Mouse (Mus musculus) left cerebral cortex, adult 18-20 months (tissue): Measurements from ENCODE around the gene Clec2i. TPM values are rescaled to one million over a fixed set of nuclear protein-coding genes. Genes with fewer than 3 reads are reported as not detected.
"Not testable (repeated sequence)": the region's sequence is repeated elsewhere in the genome, so short reads cannot be mapped to it uniquely, and the experiment has no call there.

Experiments
- DNase-seq, 2 experiments: peaks; one replicate each; pipeline ENCODE4 v3.0.0; 2021 to 2022; ENCODE audit warnings: low spot score in 2 of 2, mixed read lengths in 1 of 2
- total RNA-seq, 2 experiments: library from RNA; stranded (reverse); gene quantifications; 2 replicates each; pipeline ENCODE4 v1.2.3; 2021

The Clec2i gene
- total RNA-seq, 2 experiments from 2014 or later = not detected

DNA sequence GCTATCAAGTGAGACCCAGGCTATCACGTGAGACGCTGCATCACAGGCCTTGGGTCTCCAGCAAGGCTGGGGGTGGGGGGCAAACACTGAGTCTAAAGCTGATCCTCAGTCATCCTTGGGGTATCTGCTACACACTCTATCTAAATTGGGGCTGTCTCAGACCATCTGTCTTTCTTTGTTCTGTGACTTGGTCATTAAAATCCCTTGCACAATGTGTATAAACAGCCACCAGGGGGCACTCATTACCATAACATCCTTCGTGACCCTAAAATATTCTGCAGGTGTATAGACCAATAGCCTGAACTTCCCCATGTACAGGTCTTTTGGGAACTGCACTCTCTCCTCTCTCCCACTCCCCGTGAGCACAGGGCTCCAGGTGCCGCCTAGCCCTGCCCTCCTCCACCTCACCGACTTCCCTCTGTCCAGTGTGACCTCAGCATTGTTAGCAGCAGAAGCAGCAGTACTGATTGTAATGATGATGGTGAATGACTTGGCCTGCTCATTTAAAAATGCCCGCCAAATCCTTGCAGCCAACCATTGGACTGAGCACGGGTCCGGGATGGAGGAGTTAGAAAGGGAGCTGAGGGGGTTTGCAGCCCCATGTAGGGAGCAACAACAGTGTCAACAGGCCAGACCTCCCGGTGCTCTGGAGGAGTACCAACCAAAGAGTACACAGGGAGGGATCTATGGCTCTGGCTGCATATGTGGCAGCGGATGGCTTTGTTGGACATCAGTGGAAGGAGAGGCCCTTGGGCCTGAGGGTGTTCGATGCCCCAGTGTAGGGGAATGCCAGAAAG is 33.2 kb upstream of the Clec2i start:
- DNase-seq = peak; percentile 61 to 66

DNA sequence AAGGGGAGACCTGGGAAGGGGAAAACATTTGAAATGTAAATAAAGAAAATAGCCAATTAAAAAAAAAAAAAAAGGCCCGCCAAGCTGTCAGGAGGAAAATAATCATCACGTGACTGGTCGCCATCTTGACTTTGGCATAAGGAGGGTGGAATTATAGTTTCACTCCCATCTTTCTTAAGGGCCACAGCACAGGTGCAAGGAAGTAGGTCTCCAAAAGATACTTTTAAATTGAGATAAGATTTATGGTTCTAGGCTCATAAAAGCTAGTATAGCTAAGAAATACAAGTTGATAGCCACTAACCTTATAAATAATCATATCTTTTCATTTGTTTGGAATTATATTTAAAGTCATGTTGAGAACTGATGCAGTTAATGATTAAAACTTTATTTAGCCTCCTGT is 32.5 kb upstream of the Clec2i start:
- no peak for DNase-seq

DNA sequence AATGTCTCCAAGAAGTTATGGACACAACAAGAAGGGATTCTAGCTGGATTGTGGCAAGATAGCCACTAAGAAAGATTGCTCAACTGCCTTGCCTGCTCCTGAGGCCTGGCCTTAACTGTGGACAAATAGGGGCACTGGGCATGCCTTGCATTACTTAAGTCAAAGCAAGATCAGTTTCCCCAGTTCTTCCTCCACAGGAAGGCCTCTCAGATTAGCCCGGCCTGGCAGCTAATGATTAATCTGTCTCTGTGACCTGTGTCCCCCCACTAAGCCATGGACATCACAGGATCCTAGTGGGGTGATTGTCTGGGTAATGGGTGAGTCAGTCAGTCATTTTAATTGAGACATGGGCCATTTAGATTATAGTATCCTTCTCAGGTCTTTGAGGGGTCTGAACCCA is 31.9 kb upstream of the Clec2i start:
- DNase-seq = no peak

GRCm38 (mm10) chr6:128856250-128856649 is 31.1 kb upstream of the Clec2i start:
- peak in 1 of 2 experiments; percentile 24 for DNase-seq

DNA sequence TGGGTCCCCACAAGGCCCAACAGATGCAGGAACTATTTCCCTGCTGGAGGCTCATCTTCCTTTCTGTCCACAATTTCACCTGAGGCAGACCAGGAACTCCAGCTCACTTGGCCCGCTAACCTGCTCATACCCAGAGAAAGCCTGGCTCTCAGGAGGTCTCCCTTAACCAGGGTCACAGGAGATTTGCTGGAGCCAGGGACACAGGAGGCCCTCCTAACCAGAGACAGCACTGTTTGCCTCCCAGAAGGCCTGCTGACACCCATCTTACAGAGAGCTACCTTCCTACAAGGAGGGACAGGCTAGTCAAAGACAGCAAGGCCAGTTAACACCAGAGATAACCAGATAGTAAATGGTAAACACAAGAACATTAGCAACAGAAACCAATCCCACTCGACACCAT is 29.4 kb upstream of the Clec2i start:
- no peak for DNase-seq

- no peak for DNase-seq
Observed at GRCm38 (mm10) chr6:128868861-128869260, 18.5 kb upstream of the Clec2i start.

DNA sequence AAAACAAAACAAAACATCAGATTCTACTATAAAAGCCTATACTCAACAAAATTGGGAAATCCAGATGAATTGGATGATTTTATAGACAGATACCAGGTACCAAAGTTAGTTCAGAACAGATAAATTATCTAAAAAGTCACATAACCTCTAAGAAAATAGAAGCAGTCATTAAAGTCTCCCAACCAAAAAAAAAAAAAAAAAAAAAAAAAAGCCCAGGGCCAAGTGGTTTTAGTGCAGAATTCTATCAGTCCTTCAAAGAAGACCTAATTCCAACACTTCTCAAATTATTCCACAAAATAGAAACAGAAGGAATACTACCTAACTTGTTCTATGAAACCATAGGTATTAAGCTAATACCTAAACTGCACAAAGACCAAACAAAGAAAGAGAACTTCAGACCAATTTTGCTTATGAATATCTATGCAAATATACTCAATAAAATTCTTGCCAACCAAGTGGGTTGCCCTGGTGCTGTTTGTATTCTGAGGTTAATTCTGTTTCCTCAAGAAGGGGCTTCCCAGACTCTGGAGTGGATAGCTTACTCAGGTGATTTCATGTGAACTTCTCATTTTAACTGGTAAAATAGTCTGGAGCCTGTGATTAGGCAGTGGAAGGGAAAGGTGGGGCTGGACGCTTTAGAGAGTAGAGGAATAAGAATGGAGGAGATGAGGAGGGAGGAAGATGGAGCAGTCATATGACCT is 15.3 kb upstream of the Clec2i start:
- DNase-seq = no peak

GRCm38 (mm10) chr6:128888834-128889233 is 1.4 kb downstream of the Clec2i start:
- no peak for DNase-seq

- DNase-seq = no peak
Observed at GRCm38 (mm10) chr6:128890948-128891355, 3.6 kb downstream of the Clec2i start, which contains the start of gene BC035044. TSS of gene BC035044 (minus strand) at chr6:128891126.

GRCm38 (mm10) chr6:128895404-128896001 is 8.1 kb downstream of the Clec2i start:
- DNase-seq = no peak

DNA sequence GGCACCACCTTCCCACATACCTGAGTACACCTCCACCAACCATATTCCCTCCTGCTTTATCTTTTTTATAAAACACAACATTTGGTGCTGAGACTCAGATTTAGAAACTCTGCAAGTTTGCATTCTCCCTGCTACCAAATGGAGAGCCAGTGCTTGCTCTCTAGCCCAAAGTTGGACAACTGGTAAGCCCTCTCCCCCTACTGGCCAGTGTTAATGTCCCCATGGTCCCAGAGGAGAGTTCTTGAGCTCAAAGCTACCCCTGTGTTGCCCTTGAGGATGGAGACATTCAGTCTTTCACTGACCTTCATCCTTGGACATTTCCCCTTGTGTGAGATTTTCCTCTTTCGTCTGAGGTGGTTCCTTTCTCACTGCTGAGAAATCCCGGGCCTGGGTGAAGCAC is 12.7 kb downstream of the Clec2i start:
- DNase-seq = no peak

- not testable (repeated sequence) for DNase-seq
Observed at GRCm38 (mm10) chr6:128900796-128901552, 13.6 kb downstream of the Clec2i start.

DNA sequence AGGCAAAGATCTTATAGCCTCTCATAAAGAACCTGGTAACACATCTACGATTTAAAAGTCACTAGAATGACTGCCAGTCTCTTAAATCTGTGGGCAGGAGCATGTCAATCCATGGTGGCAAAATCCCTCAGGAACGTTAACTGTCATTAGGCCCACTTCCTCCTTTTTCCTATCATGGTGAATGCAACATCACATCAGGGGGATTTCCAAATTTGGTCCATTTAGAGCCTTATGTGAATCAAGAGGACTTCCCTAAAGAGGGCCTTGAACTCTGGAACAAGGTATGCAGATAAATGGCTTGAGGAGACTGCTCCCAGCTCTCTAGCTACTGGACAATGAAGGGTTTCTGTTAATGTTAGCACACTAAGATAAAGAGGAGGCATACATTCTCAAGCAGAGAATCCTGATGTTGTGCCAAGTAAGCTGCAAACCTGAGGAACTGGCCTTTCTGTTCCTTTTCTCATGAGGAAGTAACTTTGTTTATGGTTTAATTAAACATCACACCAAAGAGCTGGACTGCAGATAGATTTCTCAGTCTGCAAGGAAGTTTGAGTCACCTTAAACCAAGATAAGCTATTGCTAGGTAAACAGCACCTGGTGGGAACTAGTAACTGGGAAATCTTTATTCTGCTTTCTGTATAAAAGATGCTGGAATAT is 26.3 kb downstream of the Clec2i start:
- DNase-seq = no peak

DNA sequence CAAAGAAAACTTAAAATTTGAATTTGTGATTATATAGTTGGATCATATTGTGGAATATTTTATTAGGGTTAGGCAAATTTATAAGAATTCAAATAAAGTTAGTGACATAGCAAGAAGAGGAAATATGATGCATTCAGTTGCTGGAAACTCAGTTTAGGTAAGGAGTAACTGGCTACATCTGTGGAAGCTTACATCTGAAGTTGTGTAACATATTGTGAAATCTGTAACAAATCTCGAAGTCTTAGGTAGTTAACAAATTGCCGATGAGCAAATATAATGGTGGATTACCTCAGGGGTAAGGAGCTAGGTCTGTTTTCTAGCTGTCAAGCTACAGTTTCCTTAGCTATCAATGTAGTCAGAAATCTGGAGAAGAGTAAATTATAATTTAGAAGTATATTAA is 29.9 kb downstream of the Clec2i start:
- no peak for DNase-seq

DNA sequence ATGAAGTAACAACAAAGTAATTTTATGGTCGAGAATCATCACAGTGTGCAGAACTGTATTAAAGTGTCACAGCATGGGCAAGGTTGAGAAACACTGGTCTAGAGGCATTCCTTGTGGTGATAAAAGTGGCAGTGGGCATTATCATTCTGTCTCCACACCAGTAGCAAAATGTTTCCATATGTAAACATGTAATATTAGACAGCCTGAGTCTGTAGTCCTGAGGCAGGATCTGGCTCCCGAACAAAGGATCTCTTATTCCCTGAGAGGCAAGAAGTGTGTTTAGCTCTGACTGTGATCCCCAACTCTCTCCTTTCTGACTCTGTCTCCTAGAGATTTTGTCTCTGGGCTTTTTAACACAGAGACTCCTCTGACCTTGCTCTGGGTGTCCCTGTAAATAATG is 45.7 kb downstream of the Clec2i start:
- no peak for DNase-seq

- DNase-seq = not testable (repeated sequence)
Observed at GRCm38 (mm10) chr6:128934081-128934480, 46.7 kb downstream of the Clec2i start, which contains the start of gene Clec2g. TSS of gene Clec2g (plus strand) at chr6:128934381.

- DNase-seq = not testable (repeated sequence)
Observed at GRCm38 (mm10) chr6:128935889-128936665, 48.7 kb downstream of the Clec2i start.

GRCm38 (mm10) chr6:128941646-128942421 is 54.4 kb downstream of the Clec2i start:
- DNase-seq = no peak

GRCm38 (mm10) chr6:128945564-128945963 is 58.2 kb downstream of the Clec2i start:
- no peak for DNase-seq
